Mouse (Mus musculus) urinary bladder, postnatal 0 days (tissue): ENCODE results near the gene Alox12b. TPM values are rescaled to one million over a fixed set of nuclear protein-coding genes. Genes with fewer than 3 reads are reported as not detected.

Experiments
- polyA plus RNA-seq: library from polyadenylated mRNA; unstranded; fragments of >200 nt; fragmentation: Nextera tagmentation; extraction: Ambion mirVana; gene quantifications from 2 replicates; pipeline ENCODE4 v1.2.1, GENCODE M21; 2015

The Alox12b gene
- polyA plus RNA-seq, result 0.05 and 0.11 TPM in 2 replicates

GRCm38 (mm10) chr11:69156800-69157199, at the start of gene Alox12b:
Gene Alox12b, plus strand, starts transcription at chr11:69156989.

GRCm38 (mm10) chr11:69120221-69121000, 36.4 kb upstream of the Alox12b start, which contains the start of gene Hes7:
Gene Hes7, plus strand, starts transcription at chr11:69120404.

GRCm38 (mm10) chr11:69122336-69122951, 34.3 kb upstream of the Alox12b start, which contains the start of gene 9130213A22Rik:
Gene 9130213A22Rik, minus strand, starts transcription at chr11:69122589.

GRCm38 (mm10) chr11:69125852-69125918, 31.1 kb upstream of the Alox12b start, which contains the start of gene Aloxe3:
Gene Aloxe3, plus strand, starts transcription at chr11:69125896.

GRCm38 (mm10) chr11:69197743-69198142, 41.0 kb downstream of the Alox12b start, which contains the start of gene Alox8:
Gene Alox8, minus strand, starts transcription at chr11:69197843.

Other genes starting within 250 kb of the Alox12b start
- gene Odf4, start 229.9 kb upstream of the Alox12b start, polyA plus RNA-seq, result not detected in 2 replicates
- 2.3 and 2.5 TPM in 2 replicates for gene Arhgef15, start 199.5 kb upstream of the Alox12b start, polyA plus RNA-seq
- 5.3 and 7.2 TPM in 2 replicates for gene Slc25a35, start 188.9 kb upstream of the Alox12b start, polyA plus RNA-seq
- gene Rangrf, start 181.8 kb upstream of the Alox12b start, polyA plus RNA-seq, result 31.2 and 32.5 TPM in 2 replicates
- gene Pfas, start 148.5 kb upstream of the Alox12b start, polyA plus RNA-seq, result 9.6 and 10.6 TPM in 2 replicates
- 16.5 and 21.5 TPM in 2 replicates for gene Ctc1, start 141.1 kb upstream of the Alox12b start, polyA plus RNA-seq
- 20.7 and 30.7 TPM in 2 replicates for gene Aurkb, start 111.3 kb upstream of the Alox12b start, polyA plus RNA-seq
- 11.9 and 12.3 TPM in 2 replicates for gene Borcs6, start 97.3 kb upstream of the Alox12b start, polyA plus RNA-seq
- 33.3 and 39.1 TPM in 2 replicates for gene Tmem107, start 86.2 kb upstream of the Alox12b start, polyA plus RNA-seq
- 48.6 and 55.5 TPM in 2 replicates for gene Vamp2, start 68.5 kb upstream of the Alox12b start, polyA plus RNA-seq
- 14.4 and 17.4 TPM in 2 replicates for gene Per1, start 61.8 kb upstream of the Alox12b start, polyA plus RNA-seq
- 0.11 and 0.26 TPM in 2 replicates for gene Hes7, start 36.6 kb upstream of the Alox12b start, polyA plus RNA-seq
- gene 9130213A22Rik, start 34.4 kb upstream of the Alox12b start, polyA plus RNA-seq, result 0.45 and 0.59 TPM in 2 replicates
- 8.5 and 10.1 TPM in 2 replicates for gene Aloxe3, start 31.1 kb upstream of the Alox12b start, polyA plus RNA-seq
- not detected in 2 replicates for gene Alox8, start 40.9 kb downstream of the Alox12b start, polyA plus RNA-seq
- gene Gucy2e, start 80.0 kb downstream of the Alox12b start, polyA plus RNA-seq, result 0.05 TPM in 2 replicates
- gene Cntrob, start 166.8 kb downstream of the Alox12b start, polyA plus RNA-seq, result 5.5 and 7.2 TPM in 2 replicates
- gene Trappc1, start 167.0 kb downstream of the Alox12b start, polyA plus RNA-seq, result 114 and 128 TPM in 2 replicates
- gene Kcnab3, start 169.3 kb downstream of the Alox12b start, polyA plus RNA-seq, result 0.68 and 0.81 TPM in 2 replicates
- 5.8 and 6.4 TPM in 2 replicates for gene Rnf227, start 183.5 kb downstream of the Alox12b start, polyA plus RNA-seq
- 31.5 and 32.5 TPM in 2 replicates for gene Chd3, start 212.4 kb downstream of the Alox12b start, polyA plus RNA-seq
- gene Naa38, start 238.5 kb downstream of the Alox12b start, polyA plus RNA-seq, result 157 and 160 TPM in 2 replicates
- 15.0 and 16.0 TPM in 2 replicates for gene Cyb5d1, start 238.6 kb downstream of the Alox12b start, polyA plus RNA-seq
- gene Tmem88, start 241.2 kb downstream of the Alox12b start, polyA plus RNA-seq, result 19.0 and 19.9 TPM in 2 replicates